Mouse (Mus musculus) 3134 (cell line): Measurements from ENCODE around the gene Cyp2t4.

Experiments used
- DNase-seq: peaks from one replicate; pipeline ENCODE4 v3.0.0-alpha.2; 2011; ENCODE audit warnings: low spot score; ENCODE audit not compliant: insufficient read length; ENCODE audit errors: extremely low read depth

Cyp2t4 gene

DNA sequence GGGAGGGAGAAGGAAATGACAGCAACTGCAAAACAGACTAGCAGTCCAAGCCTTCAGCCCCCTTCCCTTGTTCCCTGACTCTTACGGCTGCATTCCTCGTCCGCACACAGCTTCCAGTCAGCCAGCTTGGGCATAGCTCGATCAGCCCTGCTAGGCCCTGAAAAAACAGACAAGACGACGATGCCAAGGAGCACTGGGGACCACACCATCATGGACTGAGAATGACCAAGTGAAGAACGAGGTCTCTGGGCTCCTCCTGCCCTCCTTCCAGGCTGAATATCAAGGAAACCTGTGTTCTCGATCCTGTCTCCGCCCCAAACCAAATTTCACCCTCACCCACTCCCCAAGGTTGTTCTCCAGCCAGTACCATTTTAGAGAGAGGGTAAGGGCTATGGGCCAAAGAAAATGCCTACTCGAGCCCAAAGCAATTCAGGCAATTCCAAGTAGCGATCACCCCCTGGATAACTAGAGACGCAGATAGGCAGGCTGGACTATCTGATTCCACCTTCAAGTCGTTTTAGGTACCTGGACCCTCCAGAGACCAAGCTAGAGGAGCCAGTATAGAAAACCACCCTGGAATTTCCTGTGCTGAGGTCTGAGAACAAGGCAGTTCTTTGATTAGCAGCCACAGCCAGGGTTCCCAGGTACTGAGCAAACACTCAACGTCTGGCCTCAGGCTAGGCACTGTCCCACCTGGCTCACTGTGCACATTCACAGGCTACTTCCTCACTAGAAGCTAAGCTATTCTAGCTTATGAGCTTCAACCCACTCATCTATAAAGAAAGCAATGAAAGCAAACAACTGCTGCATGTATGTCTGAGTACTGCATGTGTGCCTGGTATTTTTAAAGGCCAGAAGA is 27.6 kb downstream of the Cyp2t4 start, which contains the start of the genes Gm21983 and Mia:
TSS of gene Gm21983 (minus strand) at position 250 of the 859 bp plus-strand sequence.
TSS of gene Mia (minus strand) at position 321 of the 859 bp plus-strand sequence.
- no peak for DNase-seq

DNA sequence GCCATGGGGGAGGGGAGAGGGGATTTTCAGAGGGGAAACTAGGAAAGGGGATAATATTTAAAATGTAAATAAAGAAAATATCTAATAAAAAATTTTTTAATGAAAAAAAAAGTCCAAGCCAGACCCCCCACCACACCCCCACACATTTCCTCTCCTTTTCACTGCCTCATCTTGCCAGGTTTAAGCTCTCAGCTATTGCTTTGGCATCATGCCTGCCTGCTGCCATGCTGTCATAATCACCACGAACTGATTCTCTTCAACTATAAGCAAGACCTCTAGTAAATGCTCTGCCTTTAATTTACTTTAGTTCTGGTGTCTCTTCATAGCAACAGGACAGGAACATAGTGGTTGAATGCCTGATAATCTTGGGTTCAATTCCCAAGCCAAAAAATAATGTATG is 29.0 kb downstream of the Cyp2t4 start:
- no peak for DNase-seq

DNA sequence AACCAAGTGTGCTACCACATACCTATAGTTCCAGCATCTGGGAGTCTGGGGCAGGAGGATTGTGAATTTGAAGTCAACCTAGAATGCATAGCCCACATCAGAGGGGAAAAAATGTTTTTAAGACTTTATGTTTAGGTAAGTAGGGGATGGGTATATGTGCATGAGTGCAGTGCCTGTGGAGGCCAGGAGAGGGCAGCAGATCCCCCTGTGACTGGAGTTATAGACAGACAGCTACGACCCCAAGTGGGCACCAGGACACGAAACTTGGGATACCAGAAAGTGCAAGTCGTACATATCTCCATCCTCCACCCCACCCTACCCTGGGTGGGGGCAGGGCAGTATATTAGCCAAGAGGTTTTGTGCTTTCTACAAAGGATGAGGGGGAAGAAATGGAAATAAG is 31.4 kb downstream of the Cyp2t4 start:
- DNase-seq, result peak; percentile 36

DNA sequence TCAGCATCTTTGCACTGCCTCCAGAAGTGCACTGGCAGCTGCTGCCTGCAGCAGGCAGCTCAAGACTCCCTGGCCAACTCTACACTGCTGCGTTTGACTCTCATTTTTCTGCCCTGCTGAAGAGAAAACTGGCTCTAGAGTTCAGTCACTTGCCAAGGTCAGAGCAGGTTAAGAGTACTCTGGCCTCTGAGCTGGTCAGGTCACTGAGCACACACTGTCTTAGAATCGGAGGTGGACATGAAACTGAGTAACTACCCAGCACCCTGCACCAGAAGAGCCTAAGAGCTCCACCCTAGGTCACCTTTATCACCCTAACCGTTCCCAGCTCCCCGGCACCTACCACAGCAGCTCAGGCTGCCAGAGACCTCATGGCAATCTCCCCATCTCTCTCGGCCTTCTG is 32.5 kb downstream of the Cyp2t4 start:
- DNase-seq, result no peak

DNA sequence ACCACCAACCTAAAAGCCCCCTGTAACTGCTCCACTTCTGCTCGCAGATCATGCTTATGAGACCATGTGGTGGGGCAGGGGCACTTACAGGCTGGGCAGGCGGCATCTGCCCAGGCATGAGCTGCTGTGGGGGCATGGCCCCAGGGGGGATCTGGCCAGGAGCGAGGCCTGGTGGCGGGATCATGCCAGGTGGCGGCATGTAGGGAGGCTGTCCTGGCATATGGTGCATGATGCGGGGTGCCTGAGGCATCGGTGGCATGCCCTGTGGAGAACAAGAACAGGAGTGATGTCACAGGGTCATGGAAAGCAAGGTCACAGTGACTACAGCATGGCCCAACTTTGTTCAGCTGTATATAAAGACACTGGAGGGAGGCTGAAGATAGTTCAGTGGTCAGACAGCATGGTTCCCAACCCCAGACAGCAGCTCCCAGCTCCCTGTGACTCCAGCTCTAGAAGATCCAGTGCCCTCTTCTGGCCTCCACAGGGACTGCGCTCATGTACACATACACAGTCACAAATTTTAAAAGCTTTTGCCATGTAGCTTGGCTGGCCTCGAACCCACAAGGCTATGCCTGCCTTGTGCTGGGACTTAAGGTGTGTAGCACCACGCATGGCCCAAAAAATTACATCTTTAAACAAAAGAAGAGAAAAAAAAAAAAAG is 35.9 kb downstream of the Cyp2t4 start:
- DNase-seq, result no peak

DNA sequence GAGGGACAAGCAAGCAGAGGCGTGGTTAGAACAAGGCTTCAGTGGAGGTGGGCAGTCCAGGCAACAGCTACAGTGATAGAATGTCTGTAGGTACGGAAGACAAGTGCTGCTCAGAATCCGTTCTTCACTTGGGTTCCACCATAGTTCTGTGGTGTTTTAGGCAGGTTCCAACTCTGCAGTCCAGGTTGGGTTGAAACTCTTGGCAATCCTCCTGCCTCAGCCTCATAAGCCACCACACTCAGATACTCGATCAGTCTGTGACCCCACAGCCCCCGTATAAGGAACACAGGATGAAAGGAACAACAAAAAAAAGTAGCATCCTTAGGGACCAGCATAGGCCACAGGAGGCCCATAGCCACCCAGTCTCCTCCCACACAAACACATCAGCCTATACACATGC is 38.9 kb downstream of the Cyp2t4 start:
- no peak for DNase-seq

DNA sequence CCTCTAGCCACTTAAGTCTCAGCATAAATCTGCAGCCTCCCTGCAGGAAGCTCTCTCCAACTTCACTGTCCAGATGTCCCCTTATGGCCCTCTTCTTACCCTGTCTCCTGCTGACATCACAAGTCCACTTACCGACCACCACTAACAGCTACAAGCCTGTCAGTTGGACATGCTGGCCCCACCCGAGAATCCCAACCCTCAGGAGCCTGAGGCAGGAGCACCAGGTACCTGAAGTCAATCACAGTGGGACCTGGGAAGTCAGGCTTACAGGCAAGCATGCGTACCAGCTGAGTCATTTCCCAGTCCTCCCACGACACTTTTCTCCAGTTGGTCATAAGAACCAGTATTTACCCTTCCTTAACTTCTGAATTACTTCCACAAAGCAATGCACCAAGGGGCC is 40.2 kb downstream of the Cyp2t4 start:
- DNase-seq, result no peak

DNA sequence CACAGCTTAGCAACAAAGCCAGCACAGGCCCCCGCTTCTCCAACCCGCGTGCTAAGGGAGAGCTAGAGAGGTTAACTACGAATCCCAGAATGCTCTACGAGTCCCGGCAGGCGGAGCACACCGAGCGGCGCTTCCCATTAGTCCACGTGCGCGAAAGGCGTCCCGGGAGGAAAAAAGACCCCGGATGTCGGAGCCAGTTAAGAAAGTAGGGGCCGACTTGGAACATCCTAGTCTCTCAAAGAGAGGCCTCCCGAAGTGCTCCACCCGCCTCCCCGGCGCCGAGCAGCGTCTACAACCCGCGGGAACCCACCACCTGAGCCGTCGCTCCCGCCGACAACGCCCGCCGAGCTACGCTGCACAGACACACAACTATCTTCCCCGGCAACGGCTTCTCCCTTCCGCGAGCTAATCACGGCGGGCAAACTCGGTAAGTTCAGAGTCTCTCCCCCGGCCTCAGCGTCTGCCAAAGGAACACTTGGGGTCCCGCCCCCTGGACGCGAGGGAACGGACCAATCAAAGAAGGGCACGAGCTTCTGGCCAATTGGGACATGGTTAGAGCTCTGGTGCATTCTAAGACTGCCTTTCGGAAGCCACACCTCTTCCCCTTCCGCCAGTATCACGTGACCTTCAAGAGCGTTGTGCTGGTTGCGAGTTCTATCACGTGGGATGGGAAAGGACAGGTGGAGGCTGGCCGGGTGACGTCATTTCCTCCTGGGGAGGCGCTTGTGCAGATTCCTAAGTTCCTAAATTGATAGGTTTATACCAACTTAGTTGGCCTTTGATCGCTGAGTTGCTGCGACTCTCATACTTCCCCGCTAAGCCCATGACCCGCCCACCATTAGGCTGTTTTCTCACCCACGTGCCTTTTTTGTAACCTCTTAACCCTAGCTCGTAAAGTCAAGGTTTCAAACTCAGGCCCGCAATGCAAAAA is 42.4 kb downstream of the Cyp2t4 start, which contains the start of the genes BC024978 and Snrpa:
TSS of gene BC024978 (plus strand) at position 101 of the 931 bp plus-strand sequence.
TSS of gene Snrpa (minus strand) at position 591 of the 931 bp plus-strand sequence.
- peak; percentile 93 for DNase-seq

DNA sequence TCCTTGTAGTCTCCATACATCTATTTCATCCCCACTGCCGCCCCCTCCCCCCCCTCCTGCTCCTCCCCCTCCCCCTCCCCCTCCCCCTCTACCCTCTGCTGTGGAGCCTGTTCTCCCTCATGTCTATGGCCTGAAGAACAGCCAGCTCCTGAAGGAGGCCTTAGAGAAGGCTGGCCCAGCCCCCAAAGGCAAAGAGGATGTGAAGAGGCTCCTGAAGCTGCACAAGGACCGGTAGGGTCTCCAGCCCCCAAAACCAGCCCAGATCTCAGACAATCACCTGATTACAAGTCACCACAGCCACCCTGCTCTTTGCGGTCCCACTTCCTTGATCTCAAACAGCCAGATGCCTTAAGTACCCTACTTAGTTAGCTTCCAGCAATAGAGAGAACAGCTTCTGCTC is 43.6 kb downstream of the Cyp2t4 start:
- no peak for DNase-seq

DNA sequence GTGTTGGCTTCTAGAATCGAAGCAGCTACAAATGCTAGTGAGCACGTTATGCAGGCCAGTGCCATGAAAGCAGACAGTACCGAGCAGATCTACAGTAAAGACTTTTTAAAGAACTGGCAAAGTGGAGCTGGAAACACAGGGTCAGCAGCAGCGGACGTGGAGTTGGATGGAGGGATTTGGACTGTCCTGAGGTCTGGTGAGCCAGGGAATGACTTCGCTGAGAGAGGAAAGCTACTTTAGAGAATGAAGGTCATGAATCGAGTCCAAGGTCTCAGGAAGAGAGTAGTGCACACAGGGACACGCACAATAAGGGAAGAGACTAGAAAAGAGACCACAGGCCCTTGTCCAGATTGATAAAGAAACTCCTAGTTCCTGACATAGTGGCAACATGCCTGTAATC is 44.1 kb downstream of the Cyp2t4 start:
- no peak for DNase-seq

DNA sequence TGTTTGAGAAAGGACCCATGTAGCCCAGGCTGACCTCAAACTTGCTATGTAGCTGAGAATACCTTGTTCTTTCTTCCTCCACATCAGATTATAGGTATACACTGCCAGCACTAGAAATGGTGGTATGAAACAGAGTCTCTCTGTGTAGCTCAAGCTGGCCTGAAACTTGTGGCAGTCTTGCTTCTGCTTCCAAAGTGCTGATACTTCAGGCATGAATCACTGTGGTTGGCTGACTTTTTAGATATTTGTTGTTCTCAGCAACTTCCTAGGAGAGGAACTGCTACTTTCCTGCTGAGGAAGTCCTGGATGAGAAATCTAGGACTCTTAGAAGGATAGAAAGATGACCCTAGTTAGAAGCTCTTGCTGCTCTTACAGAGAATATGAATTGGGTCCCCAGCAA is 44.8 kb downstream of the Cyp2t4 start:
- no peak for DNase-seq

DNA sequence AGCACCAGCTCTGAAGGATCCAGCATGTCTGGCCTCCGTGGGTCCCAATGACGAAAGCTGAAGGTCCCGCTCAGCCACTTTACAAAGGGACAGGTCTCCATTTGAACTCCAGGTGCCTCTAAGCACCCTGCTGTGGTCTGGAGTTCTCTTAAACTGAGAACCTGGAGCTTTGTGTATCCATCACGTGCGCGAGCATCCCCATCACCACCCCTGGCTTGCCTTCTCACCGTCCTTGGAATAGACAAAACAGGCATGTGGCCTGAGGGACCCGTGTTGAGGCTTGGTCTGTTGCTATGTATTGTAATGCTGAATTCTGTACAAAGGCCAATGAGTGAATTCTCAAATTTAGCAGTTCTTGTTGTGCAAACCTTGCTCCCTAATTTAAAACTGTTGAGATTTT is 45.3 kb downstream of the Cyp2t4 start:
- no peak for DNase-seq

DNA sequence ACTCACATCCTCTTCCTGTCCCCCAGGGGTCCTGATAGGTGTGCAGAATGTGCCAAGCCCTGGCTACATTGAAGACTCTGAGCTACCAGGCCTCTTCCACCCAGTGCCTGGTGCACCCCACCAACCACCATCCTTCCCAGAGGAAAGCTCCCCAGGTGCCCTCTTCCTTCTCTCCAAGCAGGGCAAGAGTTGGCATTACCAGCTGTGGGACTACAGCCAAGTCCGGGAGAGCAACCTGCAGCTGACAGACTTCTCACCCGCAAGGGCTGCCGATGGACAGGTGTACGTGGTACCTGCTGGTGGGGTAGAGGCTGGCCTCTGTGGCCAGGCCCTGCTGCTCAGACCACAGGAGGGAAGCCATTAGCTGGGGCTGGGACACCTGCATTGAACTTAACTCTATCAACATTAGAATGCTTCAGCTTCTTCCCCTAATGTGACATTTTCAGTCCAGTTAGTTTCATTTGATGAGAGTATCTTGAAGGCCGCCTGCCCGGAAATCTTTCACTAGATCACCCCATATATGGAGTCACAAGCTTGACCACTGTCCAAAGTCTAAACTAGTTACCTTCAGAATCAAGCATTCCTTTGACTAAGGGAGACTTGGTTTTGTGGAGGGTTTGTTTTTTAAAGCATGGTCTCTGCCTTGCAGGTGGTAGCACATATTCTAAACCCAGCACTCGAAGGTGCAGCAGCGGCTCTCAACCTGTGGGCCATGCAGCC is 50.4 kb downstream of the Cyp2t4 start:
- no peak for DNase-seq
